Mouse (Mus musculus): ENCODE data around the gene Cartpt.
"Not testable (repeated sequence)": the region's sequence is repeated elsewhere in the genome, so short reads cannot be mapped to it uniquely, and the experiment has no call there.

The Cartpt gene

GRCm38 (mm10) chr13:99853131-99853530 is 47.8 kb downstream of the Cartpt start:
- DNase-seq = no peak

GRCm38 (mm10) chr13:99852416-99852815 is 48.5 kb downstream of the Cartpt start:
- not testable (repeated sequence) for DNase-seq

- DNase-seq = no peak
These were observed 49.9 kb downstream of the Cartpt start for GRCm38 (mm10) chr13:99851026-99851425.

GRCm38 (mm10) chr13:99849597-99849996 is 51.3 kb downstream of the Cartpt start:
- DNase-seq = no peak
